Mouse (Mus musculus): ENCODE measurements around the gene Nfe2l1. TPM values are rescaled to one million over a fixed set of nuclear protein-coding genes. Genes with fewer than 3 reads are reported as not detected.
A peak's percentile ranks its signal among the peaks of the same experiment; 100 is the strongest.

Gene Nfe2l1
- polyA plus RNA-seq, 1 experiment = 89.3 TPM

GRCm38 (mm10) chr11:96832973-96833372, 3.2 kb upstream of the Nfe2l1 start:
- Histone ChIP-seq H3K79me3 (ENCODE audit: low read depth) (peaks cover 13% of the 10 kb centered on the region), H3K79me2 (ENCODE audit: control insufficient read depth, insufficient read depth) (peaks cover 14% of the 10 kb centered on the region), H3K27me3 (ENCODE audit: control insufficient read depth, insufficient read depth, insufficient read length) (no peaks in the 10 kb centered on the region), H3K36me3 (ENCODE audit: control insufficient read depth, insufficient read depth) (no peaks in the 10 kb centered on the region), H3ac (ENCODE audit: control insufficient read depth, insufficient read length, low read depth) (no peak overlapping the region), H3K4me3 (ENCODE audit: insufficient read depth, poor library complexity, severe bottlenecking) (no peak overlapping the region)
- TF ChIP-seq MYOG (IDR thresholded peaks at IDR 0.05; ENCODE audit: control insufficient read depth, extremely low read depth, insufficient read length) (no peak), CTCF (IDR thresholded peaks at IDR 0.05; ENCODE audit: control insufficient read depth, insufficient read depth, insufficient read length) (no peak), USF1 (IDR thresholded peaks at IDR 0.05; ENCODE audit: low read depth) (no peak), MYOD1 (IDR thresholded peaks at IDR 0.05; ENCODE audit: control insufficient read depth, insufficient read length, low read depth) (no peak), MAX (IDR thresholded peaks at IDR 0.05) (no peak), CEBPB (IDR thresholded peaks at IDR 0.05; ENCODE audit: low read depth) (no peak), FOSL1 (IDR thresholded peaks at IDR 0.05; ENCODE audit: insufficient read depth, low read length, poor library complexity, severe bottlenecking) (no peak)

DNA sequence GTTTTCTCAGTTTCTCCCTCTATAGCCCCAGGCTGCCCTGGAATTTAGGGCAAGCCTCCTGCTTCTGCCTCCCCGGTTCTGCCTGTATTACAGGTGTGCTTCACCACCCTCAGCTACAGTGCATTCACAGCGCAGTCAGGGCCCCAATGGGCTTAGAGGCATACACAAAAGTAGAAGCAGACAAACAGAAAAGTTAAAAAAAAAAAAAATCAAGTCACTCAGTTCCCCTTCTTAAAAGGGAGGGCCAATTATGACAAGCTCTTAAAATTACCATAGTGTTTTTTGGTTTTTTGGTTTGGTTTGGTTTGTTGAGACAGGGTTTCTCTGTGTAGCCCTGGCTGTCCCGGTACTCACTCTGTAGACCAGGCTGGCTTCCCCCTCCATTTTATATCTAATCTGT, 2.8 kb upstream of the Nfe2l1 start:
- no peak for TF ChIP-seq FOSL1 (IDR thresholded peaks at IDR 0.05; ENCODE audit: insufficient read depth, low read length, poor library complexity, severe bottlenecking)
- no peak for TF ChIP-seq USF1 (IDR thresholded peaks at IDR 0.05; ENCODE audit: low read depth)
- TF ChIP-seq MYOG (IDR thresholded peaks at IDR 0.05; ENCODE audit: control insufficient read depth, extremely low read depth, insufficient read length) = no peak
- no peak for TF ChIP-seq CTCF (IDR thresholded peaks at IDR 0.05; ENCODE audit: control insufficient read depth, insufficient read depth, insufficient read length)
- no peak for TF ChIP-seq MYOD1 (IDR thresholded peaks at IDR 0.05; ENCODE audit: control insufficient read depth, insufficient read length, low read depth)
- TF ChIP-seq CEBPB (IDR thresholded peaks at IDR 0.05; ENCODE audit: low read depth) = no peak
- TF ChIP-seq MAX (IDR thresholded peaks at IDR 0.05) = no peak
- H3ac ChIP-seq (ENCODE audit: control insufficient read depth, insufficient read length, low read depth) = no peak overlapping the region
- H3K79me3 ChIP-seq (ENCODE audit: low read depth) = peaks cover 18% of the 10 kb centered on the region
- peaks cover 4% of the 10 kb centered on the region for H3K36me3 ChIP-seq (ENCODE audit: control insufficient read depth, insufficient read depth)
- no peak overlapping the region for H3K4me3 ChIP-seq (ENCODE audit: insufficient read depth, poor library complexity, severe bottlenecking)
- no peaks in the 10 kb centered on the region for H3K27me3 ChIP-seq (ENCODE audit: control insufficient read depth, insufficient read depth, insufficient read length)
- peaks cover 18% of the 10 kb centered on the region for H3K79me2 ChIP-seq (ENCODE audit: control insufficient read depth, insufficient read depth)

- TF ChIP-seq FOSL1 (IDR thresholded peaks at IDR 0.05; ENCODE audit: insufficient read depth, low read length, poor library complexity, severe bottlenecking) (no peak), MYOG (IDR thresholded peaks at IDR 0.05; ENCODE audit: control insufficient read depth, extremely low read depth, insufficient read length) (no peak), CTCF (IDR thresholded peaks at IDR 0.05; ENCODE audit: control insufficient read depth, insufficient read depth, insufficient read length) (no peak), MAX (IDR thresholded peaks at IDR 0.05) (no peak), MYOD1 (IDR thresholded peaks at IDR 0.05; ENCODE audit: control insufficient read depth, insufficient read length, low read depth) (no peak), CEBPB (IDR thresholded peaks at IDR 0.05; ENCODE audit: low read depth) (no peak), USF1 (IDR thresholded peaks at IDR 0.05; ENCODE audit: low read depth) (no peak)
- Histone ChIP-seq H3K4me3 (ENCODE audit: insufficient read depth, poor library complexity, severe bottlenecking) (no peak overlapping the region), H3K79me3 (ENCODE audit: low read depth) (peaks cover 28% of the 10 kb centered on the region), H3K27me3 (ENCODE audit: control insufficient read depth, insufficient read depth, insufficient read length) (no peaks in the 10 kb centered on the region), H3K79me2 (ENCODE audit: control insufficient read depth, insufficient read depth) (peaks cover 28% of the 10 kb centered on the region), H3K36me3 (ENCODE audit: control insufficient read depth, insufficient read depth) (peaks cover 14% of the 10 kb centered on the region), H3ac (ENCODE audit: control insufficient read depth, insufficient read length, low read depth) (no peak overlapping the region)
Observed at GRCm38 (mm10) chr11:96831516-96831915, 1.7 kb upstream of the Nfe2l1 start.

- Histone ChIP-seq H3K36me3 (ENCODE audit: control insufficient read depth, insufficient read depth) (peaks cover 21% of the 10 kb centered on the region), H3K27me3 (ENCODE audit: control insufficient read depth, insufficient read depth, insufficient read length) (no peaks in the 10 kb centered on the region), H3K79me2 (ENCODE audit: control insufficient read depth, insufficient read depth) (peaks cover 37% of the 10 kb centered on the region), H3ac (ENCODE audit: control insufficient read depth, insufficient read length, low read depth) (peak overlapping the region; percentile 85), H3K79me3 (ENCODE audit: low read depth) (peaks cover 36% of the 10 kb centered on the region), H3K4me3 (ENCODE audit: insufficient read depth, poor library complexity, severe bottlenecking) (peak overlapping the region; percentile 78)
- TF ChIP-seq MYOG (IDR thresholded peaks at IDR 0.05; ENCODE audit: control insufficient read depth, extremely low read depth, insufficient read length) (no peak), MAX (IDR thresholded peaks at IDR 0.05) (no peak), CTCF (IDR thresholded peaks at IDR 0.05; ENCODE audit: control insufficient read depth, insufficient read depth, insufficient read length) (no peak)
Observed at GRCm38 (mm10) chr11:96830539-96831216, 910 bp upstream of the Nfe2l1 start.

- Histone ChIP-seq H3K79me2 (ENCODE audit: control insufficient read depth, insufficient read depth) (peaks cover 50% of the 10 kb centered on the region), H3K36me3 (ENCODE audit: control insufficient read depth, insufficient read depth) (peaks cover 25% of the 10 kb centered on the region), H3K27me3 (ENCODE audit: control insufficient read depth, insufficient read depth, insufficient read length) (no peaks in the 10 kb centered on the region), H3K4me3 (ENCODE audit: insufficient read depth, poor library complexity, severe bottlenecking) (peak overlapping the region; percentile 78), H3ac (ENCODE audit: control insufficient read depth, insufficient read length, low read depth) (peak overlapping the region; percentile 93), H3K79me3 (ENCODE audit: low read depth) (peaks cover 45% of the 10 kb centered on the region)
- TF ChIP-seq MYOG (IDR thresholded peaks at IDR 0.05; ENCODE audit: control insufficient read depth, extremely low read depth, insufficient read length) = no peak
- TF ChIP-seq MAX (IDR thresholded peaks at IDR 0.05) = peak; percentile 37
Observed at GRCm38 (mm10) chr11:96829403-96829812, 360 bp downstream of the Nfe2l1 start.

- no peak for TF ChIP-seq MYOG (IDR thresholded peaks at IDR 0.05; ENCODE audit: control insufficient read depth, extremely low read depth, insufficient read length)
- TF ChIP-seq MYOD1 (IDR thresholded peaks at IDR 0.05; ENCODE audit: control insufficient read depth, insufficient read length, low read depth) = no peak
- no peak for TF ChIP-seq CEBPB (IDR thresholded peaks at IDR 0.05; ENCODE audit: low read depth)
- TF ChIP-seq CTCF (IDR thresholded peaks at IDR 0.05; ENCODE audit: control insufficient read depth, insufficient read depth, insufficient read length) = no peak
- TF ChIP-seq FOSL1 (IDR thresholded peaks at IDR 0.05; ENCODE audit: insufficient read depth, low read length, poor library complexity, severe bottlenecking) = no peak
- TF ChIP-seq MAX (IDR thresholded peaks at IDR 0.05) = no peak
- TF ChIP-seq USF1 (IDR thresholded peaks at IDR 0.05; ENCODE audit: low read depth) = no peak
- Histone ChIP-seq H3K36me3 (ENCODE audit: control insufficient read depth, insufficient read depth) (peaks cover 25% of the 10 kb centered on the region), H3ac (ENCODE audit: control insufficient read depth, insufficient read length, low read depth) (peak overlapping the region; percentile 93), H3K4me3 (ENCODE audit: insufficient read depth, poor library complexity, severe bottlenecking) (peak overlapping the region; percentile 78), H3K27me3 (ENCODE audit: control insufficient read depth, insufficient read depth, insufficient read length) (no peaks in the 10 kb centered on the region), H3K79me3 (ENCODE audit: low read depth) (peaks cover 45% of the 10 kb centered on the region), H3K79me2 (ENCODE audit: control insufficient read depth, insufficient read depth) (peaks cover 55% of the 10 kb centered on the region)
Observed at GRCm38 (mm10) chr11:96828881-96829280, 887 bp downstream of the Nfe2l1 start.
